ENCODE assay signal across 13 mouse cellular contexts in the genomic region with DNA sequence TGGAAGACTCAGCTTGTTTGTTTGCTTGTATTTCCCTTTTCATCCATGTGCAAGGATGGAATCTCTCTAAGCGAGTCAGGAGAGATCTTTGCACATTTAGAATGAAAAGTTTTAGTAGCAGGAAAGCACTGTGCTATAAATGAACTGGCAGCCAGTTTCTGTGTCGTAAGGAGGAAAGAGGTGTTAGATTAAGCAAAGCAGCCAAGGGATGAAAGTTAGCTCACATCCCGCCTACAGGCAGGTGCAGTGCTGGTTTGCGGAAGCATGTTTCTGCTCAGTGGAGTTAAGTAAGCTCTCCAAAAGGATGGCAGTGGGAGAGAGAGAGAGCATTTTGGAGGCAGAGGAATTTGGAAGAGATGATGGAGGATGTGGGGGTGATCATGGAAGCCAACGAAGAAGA.
A peak's percentile ranks its signal among the peaks of the same experiment; 100 is the strongest.
DNase-seq lines count a peak whose midpoint lies in the region; ATAC-seq and TF ChIP-seq lines count a peak whose summit lies in the region.
"Had no signal": no experiment of that assay in that cellular context is flagged by ENCODE, and none has a peak within 500 bp of the region (broad histone marks: within the 10 kb centered on the region; RNA-seq: fewer than 3 reads in every experiment).

No protein-coding gene starts in this region.

- no peak for TF ChIP-seq POLR2A in olfactory bulb, adult 2 months (IDR thresholded peaks at IDR 0.05; ENCODE audit: insufficient read depth, low read depth, low read length)

- no peaks in the 10 kb centered on the region for H3K9me3 ChIP-seq in hindbrain, embryonic 13.5 days
- no peaks in the 10 kb centered on the region for H3K9me3 ChIP-seq in hindbrain, embryonic 16.5 days (ENCODE audit: control insufficient read depth, low read length)
- H3K9me3 ChIP-seq: embryonic facial prominence, embryonic 12.5 days; lung, embryonic 15.5 days had no signal

- H3K4me3 ChIP-seq in hindbrain, embryonic 13.5 days, result no peak overlapping the region
- no peak overlapping the region for H3K4me3 ChIP-seq in hindbrain, embryonic 16.5 days (ENCODE audit: low read length)
- H3K4me3 ChIP-seq in olfactory bulb, adult 2 months (ENCODE audit: insufficient read depth, low read depth, low read length), result no peak overlapping the region
- H3K4me3 ChIP-seq: embryonic facial prominence, embryonic 12.5 days; lung, embryonic 15.5 days had no signal

- H3K27me3 ChIP-seq in hindbrain, embryonic 13.5 days, result 0 out of 2 replicates have a peak, but pooled peaks cover 3% of the 10 kb centered on the region
- H3K27me3 ChIP-seq in hindbrain, embryonic 16.5 days (replicated peaks; ENCODE audit: control insufficient read depth, insufficient read depth, low read length), result no peaks in the 10 kb centered on the region
- H3K27me3 ChIP-seq: embryonic facial prominence, embryonic 12.5 days; lung, embryonic 15.5 days had no signal

- no peak overlapping the region for H3K4me2 ChIP-seq in hindbrain, embryonic 13.5 days
- H3K4me2 ChIP-seq in hindbrain, embryonic 16.5 days (ENCODE audit: low read length), result no peak overlapping the region
- H3K4me2 ChIP-seq: embryonic facial prominence, embryonic 12.5 days; lung, embryonic 15.5 days had no signal

- H3K9ac ChIP-seq in hindbrain, embryonic 13.5 days, result no peak overlapping the region
- no peak overlapping the region for H3K9ac ChIP-seq in hindbrain, embryonic 16.5 days (ENCODE audit: low read depth, low read length)
- H3K9ac ChIP-seq: embryonic facial prominence, embryonic 12.5 days; lung, embryonic 15.5 days had no signal

- no peak for TF ChIP-seq CTCF in olfactory bulb, adult 2 months (IDR thresholded peaks at IDR 0.05; ENCODE audit: insufficient read depth, low read depth, low read length)

- peaks cover 4% of the 10 kb centered on the region; the same call in 1 of the 2 replicates for H3K36me3 ChIP-seq in hindbrain, embryonic 13.5 days
- H3K36me3 ChIP-seq in hindbrain, embryonic 16.5 days (ENCODE audit: control insufficient read depth, insufficient read depth, low read length), result 0 out of 2 replicates have a peak, but pooled peaks cover 3% of the 10 kb centered on the region
- H3K36me3 ChIP-seq: embryonic facial prominence, embryonic 12.5 days; lung, embryonic 15.5 days had no signal

- ATAC-seq in hindbrain, embryonic 13.5 days (ENCODE audit: low FRiP score), result no peak
- ATAC-seq in hindbrain, embryonic 16.5 days, result no peak
- ATAC-seq in CD4-positive, CD25-positive, alpha-beta regulatory T cell, adult 4 months, result no peak

- 89% methylated on average over 5 of the region's 5 CpGs for WGBS in hindbrain, embryonic 13.5 days
- 84% methylated on average over 5 of the region's 5 CpGs for WGBS in hindbrain, embryonic 16.5 days
- 76% methylated on average over 5 of the region's 5 CpGs for WGBS in olfactory bulb, adult 2 months

- 0 out of 2 replicates have a peak overlapping the region, but pooled peaks have one; percentile 48 for H3K27ac ChIP-seq in hindbrain, embryonic 13.5 days
- H3K27ac ChIP-seq in hindbrain, embryonic 16.5 days (ENCODE audit: low read depth, low read length), result no peak overlapping the region
- H3K27ac ChIP-seq in olfactory bulb, adult 2 months (ENCODE audit: insufficient read depth, low read depth, low read length), result 0 out of 2 replicates have a peak overlapping the region, but pooled peaks have one; percentile 14
- H3K27ac ChIP-seq: embryonic facial prominence, embryonic 12.5 days; lung, embryonic 15.5 days had no signal

- peak; percentile 91 for DNase-seq in brain, adult 2 months (ENCODE audit: low read depth, low spot score)
- peak; percentile 67 to 78 for DNase-seq in left cerebral cortex, adult 18-20 months (ENCODE audit: low spot score in 2 of 2)
- DNase-seq in lung, postnatal 4 days, result no peak
- DNase-seq in embryo, embryonic 10.5 days (ENCODE audit: low spot score), result no peak
- DNase-seq: adrenal gland, postnatal 14 days; cerebellum, postnatal 14 days; heart, adult 11 months had no signal

- peaks cover 26% of the 10 kb centered on the region for H3K4me1 ChIP-seq in hindbrain, embryonic 13.5 days (replicated peaks)
- H3K4me1 ChIP-seq in hindbrain, embryonic 16.5 days (ENCODE audit: control insufficient read depth, insufficient read depth, low read depth, low read length), result peaks cover 2% of the 10 kb centered on the region; the same call in 1 of the 2 replicates
- peaks cover 13% of the 10 kb centered on the region for H3K4me1 ChIP-seq in olfactory bulb, adult 2 months (ENCODE audit: control insufficient read depth, insufficient read depth, low read length)
- H3K4me1 ChIP-seq: embryonic facial prominence, embryonic 12.5 days; lung, embryonic 15.5 days had no signal

Comparison
In these comparisons a context has a peak if more than half of its experiments do, and no peak if none do; other contexts are left out.
1. DNase-seq: peak in brain, adult 2 months (single experiment) and left cerebral cortex, adult 18-20 months (2 of 2); none in lung, postnatal 4 days (0 of 2) and embryo, embryonic 10.5 days (single experiment).